Mouse (Mus musculus) layer of hippocampus, adult 2 months (tissue): ENCODE results near the gene Rsrc2. TPM values are rescaled to one million over a fixed set of nuclear protein-coding genes. Genes with fewer than 3 reads are reported as not detected.
A peak's percentile ranks its signal among the peaks of the same experiment; 100 is the strongest.
"Not testable (repeated sequence)": the region's sequence is repeated elsewhere in the genome, so short reads cannot be mapped to it uniquely, and the experiment has no call there.

ENCODE experiments used
- DNase-seq, 2 experiments: peaks; one replicate each; pipeline ENCODE4 v3.0.0; 2022; ENCODE audit warnings: low spot score in 2 of 2
- H3K27ac ChIP-seq: fragments of 200-600 bp; 2 replicates; pipeline ENCODE4 v1.8.1; 2022
- H3K4me3 ChIP-seq: fragments of 200-600 bp; 2 replicates; pipeline ENCODE4 v1.8.1; 2022; ENCODE audit warnings: mild to moderate bottlenecking
- CTCF ChIP-seq: fragments of 200-600 bp; conservative IDR thresholded peaks from 2 replicates; pipeline ENCODE4 v1.8.1; 2022; ENCODE audit warnings: antibody characterized with exemption, mild to moderate bottlenecking, moderate library complexity
- long read RNA-seq, 2 experiments: library from polyadenylated mRNA; stranded (forward); transcript quantifications; one replicate each; pipeline ENCODE4 v2.0.0; 2021; ENCODE audit warnings: borderline mapping rate in 2 of 2
- total RNA-seq, 2 experiments: library from RNA; stranded (reverse); gene quantifications; 2 replicates each; pipeline ENCODE4 v1.2.3; 2021

Gene Rsrc2
- 100 to 1,000 TPM in 1 of 2 experiments, 10 to 100 TPM in 1; 93.7 to 109 TPM for total RNA-seq
- long read RNA-seq, experiment 1, transcript Rsrc2-208 (10 exons, 1,595 nt), result major isoform, 27 of 45 reads
- long read RNA-seq, experiment 1, partial matches to known transcripts, result 2 of 45 reads
- long read RNA-seq, experiment 1, other reads (novel, unspliced or antisense), result 10 of 45 reads
- long read RNA-seq, experiment 2, transcript Rsrc2-201 (12 exons, 2,344 nt), result minor isoform, 5 of 64 reads
- long read RNA-seq, experiment 2, transcript Rsrc2-208 (10 exons, 1,595 nt), result major isoform, 38 of 64 reads
- long read RNA-seq, experiment 2, partial matches to known transcripts, result 1 of 64 reads
- long read RNA-seq, experiment 2, other reads (novel, unspliced or antisense), result 13 of 64 reads

GRCm38 (mm10) chr5:123749065-123750064 is at the start of gene Rsrc2, which contains the start of gene Kntc1:
Gene Rsrc2, minus strand, starts transcription at chr5:123749414.
Gene Kntc1, plus strand, starts transcription at chr5:123749716.
- Histone ChIP-seq H3K27ac (peak within 1 kb of the TSS; percentile 100), H3K4me3 (peak within 1 kb of the TSS; percentile 82)
- TF ChIP-seq CTCF, result peak; percentile 69
- peak; percentile 98 to 100 for DNase-seq

GRCm38 (mm10) chr5:123793081-123793480 is 43.9 kb upstream of the Rsrc2 start:
- H3K27ac ChIP-seq, result no peak overlapping the region
- no peak overlapping the region for H3K4me3 ChIP-seq
- DNase-seq, result no peak
- TF ChIP-seq CTCF, result peak; percentile 21; the same call in 1 of the 2 replicates

- DNase-seq, result no peak
- Histone ChIP-seq H3K4me3 (no peak overlapping the region), H3K27ac (no peak overlapping the region)
- TF ChIP-seq CTCF, result peak; percentile 29; the same call in 1 of the 2 replicates
These were observed 39.8 kb upstream of the Rsrc2 start for GRCm38 (mm10) chr5:123788976-123789375.

GRCm38 (mm10) chr5:123781864-123782263 is 32.6 kb upstream of the Rsrc2 start:
- Histone ChIP-seq H3K27ac (no peak overlapping the region), H3K4me3 (no peak overlapping the region)
- TF ChIP-seq CTCF, result no peak
- no peak for DNase-seq

GRCm38 (mm10) chr5:123780716-123781115 is 31.5 kb upstream of the Rsrc2 start:
- no peak overlapping the region for H3K4me3 ChIP-seq
- H3K27ac ChIP-seq, result no peak overlapping the region
- no peak for DNase-seq
- TF ChIP-seq CTCF, result no peak

GRCm38 (mm10) chr5:123773441-123773840 is 24.2 kb upstream of the Rsrc2 start:
- TF ChIP-seq CTCF, result no peak
- no peak overlapping the region for H3K27ac ChIP-seq
- no peak overlapping the region for H3K4me3 ChIP-seq
- no peak for DNase-seq

GRCm38 (mm10) chr5:123766455-123766854 is 17.2 kb upstream of the Rsrc2 start:
- DNase-seq, H3K4me3 ChIP-seq, H3K27ac ChIP-seq: not testable (repeated sequence)

- Histone ChIP-seq H3K4me3 (no peak overlapping the region), H3K27ac (no peak overlapping the region)
- no peak for TF ChIP-seq CTCF
- DNase-seq, result no peak
These were observed 16.3 kb upstream of the Rsrc2 start for GRCm38 (mm10) chr5:123765506-123765905.

- DNase-seq, result no peak
- Histone ChIP-seq H3K27ac (peak overlapping the region; percentile 100), H3K4me3 (peak overlapping the region; percentile 82)
- no peak for TF ChIP-seq CTCF
These were observed 712 bp downstream of the Rsrc2 start for GRCm38 (mm10) chr5:123748339-123749064.

GRCm38 (mm10) chr5:123747604-123748003 is 1.6 kb downstream of the Rsrc2 start:
- no peak overlapping the region for H3K27ac ChIP-seq
- no peak for DNase-seq
- no peak for TF ChIP-seq CTCF
- H3K4me3 ChIP-seq, result peak overlapping the region; percentile 82

- no peak for DNase-seq
- no peak for TF ChIP-seq CTCF
- Histone ChIP-seq H3K27ac (0 out of 2 replicates have a peak overlapping the region, but pooled peaks have one; percentile 2), H3K4me3 (peak overlapping the region; percentile 82)
These were observed 3.0 kb downstream of the Rsrc2 start for GRCm38 (mm10) chr5:123746253-123746652.

GRCm38 (mm10) chr5:123744358-123744757 is 4.9 kb downstream of the Rsrc2 start:
- no peak for TF ChIP-seq CTCF

More at GRCm38 (mm10) chr5:123744358-123744757, 4.9 kb downstream of the Rsrc2 start:
- Histone ChIP-seq H3K27ac (no peak overlapping the region), H3K4me3 (no peak overlapping the region)
- DNase-seq, result no peak
